Mouse (Mus musculus) stomach, postnatal 0 days (tissue): ENCODE results near the gene Gm12185. TPM values are rescaled to one million over a fixed set of nuclear protein-coding genes. Genes with fewer than 3 reads are reported as not detected.
A peak's percentile ranks its signal among the peaks of the same experiment; 100 is the strongest.
"Not testable (repeated sequence)": the region's sequence is repeated elsewhere in the genome, so short reads cannot be mapped to it uniquely, and the experiment has no call there.

Experiments used
- ATAC-seq: fragments of 200-750 bp; cut with Nextera tagmentation; 2 replicates; pipeline ENCODE4 v1.8.0; 2017; ENCODE audit not compliant: low FRiP score, low TSS enrichment
- DNase-seq: peaks from one replicate; pipeline ENCODE4 v3.0.0-alpha.2; 2016; ENCODE audit warnings: low spot score
- H3K27ac ChIP-seq: fragments of 300-500 bp; sonication (generic); replicated peaks from 2 replicates; pipeline ENCODE4 v1.5.1; 2014; ENCODE audit warnings: mild to moderate bottlenecking, control low read depth
- H3K27me3 ChIP-seq: fragments of 300-500 bp; sonication (generic); 2 replicates; pipeline ENCODE4 v1.6.1; 2014; ENCODE audit warnings: low read length; ENCODE audit not compliant: control insufficient read depth, insufficient read depth
- H3K36me3 ChIP-seq: fragments of 300-500 bp; sonication (generic); 2 replicates; pipeline ENCODE4 v1.6.1; 2014; ENCODE audit warnings: low read length, mixed read lengths; ENCODE audit not compliant: control insufficient read depth, insufficient read depth
- H3K4me1 ChIP-seq: fragments of 300-500 bp; sonication (generic); replicated peaks from 2 replicates; pipeline ENCODE4 v1.6.1; 2014; ENCODE audit warnings: antibody characterized with exemption; ENCODE audit not compliant: control insufficient read depth, insufficient read depth
- H3K4me2 ChIP-seq: fragments of 300-500 bp; sonication (generic); replicated peaks from 2 replicates; pipeline ENCODE4 v1.6.1; 2014; ENCODE audit warnings: low read depth, mild to moderate bottlenecking, control low read depth, moderate library complexity
- H3K4me3 ChIP-seq: fragments of 300-500 bp; sonication (generic); 2 replicates; pipeline ENCODE4 v1.5.1; 2014; ENCODE audit warnings: low read depth, low read length, control low read depth
- H3K9ac ChIP-seq: fragments of 300-500 bp; sonication (generic); 2 replicates; pipeline ENCODE4 v1.6.1; 2014; ENCODE audit warnings: mild to moderate bottlenecking, low read length, control low read depth, mixed read lengths
- H3K9me3 ChIP-seq: fragments of 300-500 bp; sonication (generic); 2 replicates; pipeline ENCODE4 v1.6.1; 2016; ENCODE audit warnings: low read length; ENCODE audit not compliant: control insufficient read depth
- CTCF ChIP-seq: IDR thresholded peaks from 2 replicates; pipeline ENCODE4 v1.5.1; 2016; ENCODE audit warnings: antibody characterized with exemption, low read depth, mild to moderate bottlenecking, moderate library complexity
- EP300 ChIP-seq: optimal IDR thresholded peaks from 2 replicates; pipeline ENCODE3; 2016; ENCODE audit warnings: antibody characterized with exemption
- WGBS: fragments of 180-500 bp; shearing (Covaris S2); extraction: QIAGEN DNeasy Blood & Tissue Kit; methylation state at CpG from one replicate; pipeline ENCODE4 v1.1.7; 2014; 5-methylcytosine and 5-hydroxymethylcytosine counted together
- polyA plus RNA-seq: library from polyadenylated mRNA; unstranded; fragments of >200 nt; fragmentation: Nextera tagmentation; extraction: Ambion mirVana; gene quantifications from 2 replicates; pipeline ENCODE4 v1.2.1, GENCODE M21; 2015

Gm12185 gene
- polyA plus RNA-seq, 1 experiment from 2014 or later, result 0.01 TPM

- Histone ChIP-seq H3K4me1 (no peaks in the 10 kb centered on the region), H3K4me2 (no peak within 1 kb of the TSS), H3K27ac (no peak within 1 kb of the TSS), H3K9ac (no peak within 1 kb of the TSS), H3K27me3 (no peaks in the 10 kb centered on the region), H3K9me3 (no peaks in the 10 kb centered on the region), H3K36me3 (no peaks in the 10 kb centered on the region), H3K4me3 (no peak within 1 kb of the TSS)
- no peak for ATAC-seq
- TF ChIP-seq CTCF (no peak), EP300 (no peak)
- 43% methylated on average over 2 of the region's 2 CpGs for WGBS
- no peak for DNase-seq
Measured at GRCm38 (mm10) chr11:48902021-48902420, 90.0 kb downstream of the Gm12185 start, which contains the start of gene Gm5431. Gene Gm5431 (minus strand): TSS chr11:48902214.

DNA sequence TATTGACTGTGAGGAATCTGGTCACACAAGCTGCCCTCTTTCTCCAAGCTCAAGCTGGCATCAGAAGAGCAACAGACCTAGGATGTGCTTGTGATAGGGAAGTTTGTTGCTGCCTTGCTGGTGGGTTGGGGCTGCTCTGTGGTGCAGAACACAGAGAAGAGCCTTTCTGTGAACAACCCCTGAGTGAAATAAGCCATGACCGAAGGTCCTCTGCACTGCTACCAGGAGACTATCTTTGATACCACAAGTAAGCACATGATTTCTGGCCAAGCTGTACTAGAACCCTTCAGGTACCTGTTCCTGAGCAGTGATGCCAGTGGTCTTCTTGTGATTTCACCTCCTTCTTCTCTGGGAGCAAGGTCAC lies 90.5 kb downstream of the Gm12185 start:
- not testable (repeated sequence) for ATAC-seq, H3K9me3 ChIP-seq, H3K4me3 ChIP-seq, H3K4me2 ChIP-seq, H3K27me3 ChIP-seq, DNase-seq, H3K36me3 ChIP-seq, H3K27ac ChIP-seq, H3K4me1 ChIP-seq, H3K9ac ChIP-seq
- 81% methylated on average over 1 of the region's 1 CpGs for WGBS

DNA sequence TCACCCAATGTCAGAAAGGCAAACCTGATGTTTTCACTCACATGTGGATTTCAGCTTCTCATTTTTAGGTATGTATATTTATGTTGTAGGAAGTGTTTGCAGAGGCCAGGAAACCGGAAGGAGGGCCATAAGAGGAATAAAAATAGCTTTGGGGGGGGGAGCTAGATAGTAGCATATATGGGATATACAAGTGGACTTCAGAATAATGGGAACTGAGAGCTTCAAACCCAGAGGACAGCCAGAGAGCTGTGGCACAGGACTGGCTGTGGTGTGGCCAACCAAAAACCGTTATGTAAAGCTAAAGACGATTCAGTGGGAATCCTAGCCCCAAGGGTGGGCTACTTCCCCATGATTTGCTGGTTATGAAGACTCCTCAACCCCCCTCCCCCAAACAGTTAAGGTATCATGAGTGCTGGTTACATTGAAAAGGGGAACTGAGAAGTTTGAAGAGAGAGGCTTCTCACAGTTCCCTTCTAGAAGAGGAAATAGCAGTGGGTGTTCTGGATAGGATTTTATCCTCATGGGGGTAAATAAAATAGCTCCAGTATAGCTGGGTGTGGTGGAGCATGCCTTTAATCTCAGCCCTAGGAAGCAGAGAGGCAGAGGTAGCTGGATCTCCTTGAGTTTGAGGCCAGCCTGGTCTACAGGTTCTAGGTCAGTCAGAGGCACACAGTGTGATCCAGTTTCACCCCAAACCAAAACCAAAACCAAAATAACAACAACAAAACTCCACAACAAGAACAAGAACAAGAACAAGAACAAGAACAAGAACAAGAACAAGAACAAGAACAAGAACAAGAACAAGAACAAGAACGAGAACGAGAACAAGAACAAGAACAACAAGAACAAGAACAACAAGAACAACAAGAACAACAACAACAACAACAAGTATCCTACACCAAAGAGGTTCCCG lies 91.1 kb downstream of the Gm12185 start:
- H3K27me3 ChIP-seq, H3K4me2 ChIP-seq, H3K4me3 ChIP-seq, H3K27ac ChIP-seq, DNase-seq, H3K9ac ChIP-seq, H3K4me1 ChIP-seq, ATAC-seq, H3K36me3 ChIP-seq, H3K9me3 ChIP-seq: not testable (repeated sequence)
- WGBS, result 80% methylated on average over 5 of the region's 6 CpGs

DNA sequence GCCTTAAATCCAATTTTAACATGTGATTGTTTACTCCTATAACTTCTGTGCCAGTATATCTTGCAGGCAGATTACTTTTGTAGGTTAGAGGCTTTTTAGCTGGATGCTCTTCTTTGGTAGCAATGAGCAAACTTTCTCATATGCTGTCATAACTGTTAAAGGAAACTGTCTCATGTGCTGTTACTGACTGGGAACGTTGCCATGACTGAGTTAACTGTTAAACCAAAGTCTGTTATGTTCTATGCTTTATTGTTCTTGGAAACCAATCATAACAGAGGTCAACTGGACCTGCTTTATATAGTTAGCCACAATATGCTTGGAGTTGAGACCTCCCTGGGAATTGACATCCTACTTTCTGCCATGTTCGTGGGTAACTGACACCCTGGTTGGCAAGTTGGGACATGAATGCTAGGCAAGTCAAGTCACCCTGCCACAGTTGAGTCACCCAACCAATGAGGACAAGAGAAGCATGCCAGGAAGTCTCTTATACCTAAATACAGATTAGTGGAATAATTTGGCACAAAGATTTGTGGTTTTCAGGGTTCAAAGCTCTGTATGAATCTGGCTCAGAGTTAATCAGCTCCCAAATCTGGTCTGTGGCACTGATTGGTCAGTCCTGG lies 93.1 kb downstream of the Gm12185 start:
- Histone ChIP-seq H3K9ac (no peak overlapping the region), H3K4me3 (no peak overlapping the region), H3K9me3 (no peaks in the 10 kb centered on the region), H3K27me3 (no peaks in the 10 kb centered on the region), H3K27ac (no peak overlapping the region), H3K36me3 (no peaks in the 10 kb centered on the region), H3K4me1 (no peaks in the 10 kb centered on the region), H3K4me2 (no peak overlapping the region)
- TF ChIP-seq CTCF (no peak), EP300 (no peak)
- WGBS, result 55% methylated on average over 2 of the region's 2 CpGs
- DNase-seq, result no peak
- no peak for ATAC-seq

DNA sequence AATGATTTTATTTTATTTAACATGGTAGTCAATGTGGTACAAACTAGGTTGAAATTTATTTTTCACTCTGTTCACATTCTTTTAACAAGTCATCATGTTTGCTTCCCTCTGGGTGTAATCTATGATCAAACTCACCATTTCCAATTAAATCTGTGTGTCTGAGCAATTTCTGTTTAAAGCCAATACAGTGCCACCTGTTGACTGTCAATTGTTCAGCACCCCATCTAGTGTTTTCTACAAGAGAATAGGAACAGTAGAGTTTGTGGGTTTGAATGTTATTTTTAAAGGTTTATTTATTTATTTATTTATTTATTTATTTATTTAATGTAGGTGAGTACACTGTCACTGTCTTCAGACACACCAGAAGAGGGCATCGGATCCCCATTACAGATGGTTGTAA lies 115.3 kb downstream of the Gm12185 start:
- no peaks in the 10 kb centered on the region for H3K36me3 ChIP-seq
- no peak overlapping the region for H3K9ac ChIP-seq
- DNase-seq, result no peak
- H3K27me3 ChIP-seq, result no peaks in the 10 kb centered on the region
- H3K9me3 ChIP-seq, result no peaks in the 10 kb centered on the region
- ATAC-seq, result no peak
- no peak overlapping the region for H3K4me2 ChIP-seq
- peaks cover 3% of the 10 kb centered on the region; the same call in 1 of the 2 replicates for H3K4me1 ChIP-seq
- TF ChIP-seq CTCF (peak; percentile 39), EP300 (no peak)
- H3K27ac ChIP-seq, result no peak overlapping the region
- H3K4me3 ChIP-seq, result no peak overlapping the region
- 94% methylated on average over 1 of the region's 1 CpGs for WGBS

DNA sequence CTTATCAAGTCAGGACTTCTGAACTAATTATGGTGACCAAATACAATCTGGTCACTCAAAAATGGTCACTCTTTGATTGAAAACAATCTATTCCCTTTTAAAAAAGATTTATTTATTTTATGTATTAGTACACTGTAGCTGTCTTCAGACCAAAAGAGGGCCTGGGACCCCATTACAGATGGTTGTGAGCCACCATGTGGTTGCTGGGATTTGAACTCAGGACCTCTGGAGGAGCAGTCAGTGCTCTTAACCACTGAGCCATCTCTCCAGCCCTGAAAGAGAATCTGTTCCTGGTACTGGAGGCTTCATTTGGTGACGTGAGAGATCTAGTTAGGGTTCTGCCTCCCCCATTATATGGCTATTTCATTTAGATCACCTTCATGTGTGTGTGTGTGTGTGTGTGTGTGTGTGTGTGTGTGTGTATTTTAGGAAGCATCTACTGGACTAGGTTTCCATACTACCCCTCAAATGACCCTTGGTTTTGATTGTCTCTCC lies 116.6 kb downstream of the Gm12185 start:
- H3K4me3 ChIP-seq, H3K9ac ChIP-seq, H3K4me2 ChIP-seq, H3K9me3 ChIP-seq, H3K36me3 ChIP-seq, H3K27me3 ChIP-seq, DNase-seq, H3K27ac ChIP-seq, ATAC-seq, H3K4me1 ChIP-seq: not testable (repeated sequence)
- WGBS, result 75% methylated on average over 1 of the region's 1 CpGs
